Mouse (Mus musculus) neural tube, embryonic 13.5 days (tissue): ENCODE results near the gene Shisa7. TPM values are rescaled to one million over a fixed set of nuclear protein-coding genes. Genes with fewer than 3 reads are reported as not detected.
"Not testable (repeated sequence)": the region's sequence is repeated elsewhere in the genome, so short reads cannot be mapped to it uniquely, and the experiment has no call there.

ENCODE experiments used
- ATAC-seq: fragments of 200-750 bp; cut with Nextera tagmentation; 2 replicates; pipeline ENCODE4 v1.8.0; 2017; ENCODE audit warnings: low read depth, mild to moderate bottlenecking, moderate TSS enrichment, moderate library complexity
- H3K27ac ChIP-seq: fragments of 300-500 bp; sonication (generic); replicated peaks from 2 replicates; pipeline ENCODE4 v1.5.1; 2015; ENCODE audit warnings: moderate library complexity, mild to moderate bottlenecking, inconsistent platforms
- H3K27me3 ChIP-seq: fragments of 300-500 bp; sonication (generic); 2 replicates; pipeline ENCODE4 v1.6.1; 2015; ENCODE audit warnings: mild to moderate bottlenecking, inconsistent platforms
- H3K36me3 ChIP-seq: fragments of 300-500 bp; sonication (generic); 2 replicates; pipeline ENCODE4 v1.6.1; 2015; ENCODE audit warnings: mild to moderate bottlenecking, inconsistent platforms
- H3K4me1 ChIP-seq: fragments of 300-500 bp; sonication (generic); replicated peaks from 2 replicates; pipeline ENCODE4 v1.6.1; 2015; ENCODE audit warnings: inconsistent platforms
- H3K4me2 ChIP-seq: fragments of 300-500 bp; sonication (generic); 2 replicates; pipeline ENCODE4 v1.6.1; 2015; ENCODE audit warnings: inconsistent platforms, mild to moderate bottlenecking, moderate library complexity
- H3K4me3 ChIP-seq: fragments of 300-500 bp; sonication (generic); 2 replicates; pipeline ENCODE4 v1.5.1; 2015; ENCODE audit warnings: mild to moderate bottlenecking, inconsistent platforms
- H3K9ac ChIP-seq: fragments of 300-500 bp; sonication (generic); 2 replicates; pipeline ENCODE4 v1.6.1; 2015; ENCODE audit warnings: moderate library complexity, mild to moderate bottlenecking, inconsistent platforms
- H3K9me3 ChIP-seq: fragments of 300-500 bp; sonication (generic); 2 replicates; pipeline ENCODE4 v1.6.1; 2016; ENCODE audit warnings: inconsistent platforms
- WGBS: fragments of 180-500 bp; shearing (Covaris S2); methylation state at CpG from one replicate; pipeline ENCODE4 v1.1.7; 2015; 5-methylcytosine and 5-hydroxymethylcytosine counted together
- polyA plus RNA-seq: library from polyadenylated mRNA; unstranded; fragments of >200 nt; fragmentation: Nextera tagmentation; extraction: Ambion mirVana; gene quantifications from 2 replicates; pipeline ENCODE4 v1.2.1, GENCODE M21; 2015

The Shisa7 gene
- polyA plus RNA-seq, 1 experiment from 2014 or later, result 9.7 TPM

DNA sequence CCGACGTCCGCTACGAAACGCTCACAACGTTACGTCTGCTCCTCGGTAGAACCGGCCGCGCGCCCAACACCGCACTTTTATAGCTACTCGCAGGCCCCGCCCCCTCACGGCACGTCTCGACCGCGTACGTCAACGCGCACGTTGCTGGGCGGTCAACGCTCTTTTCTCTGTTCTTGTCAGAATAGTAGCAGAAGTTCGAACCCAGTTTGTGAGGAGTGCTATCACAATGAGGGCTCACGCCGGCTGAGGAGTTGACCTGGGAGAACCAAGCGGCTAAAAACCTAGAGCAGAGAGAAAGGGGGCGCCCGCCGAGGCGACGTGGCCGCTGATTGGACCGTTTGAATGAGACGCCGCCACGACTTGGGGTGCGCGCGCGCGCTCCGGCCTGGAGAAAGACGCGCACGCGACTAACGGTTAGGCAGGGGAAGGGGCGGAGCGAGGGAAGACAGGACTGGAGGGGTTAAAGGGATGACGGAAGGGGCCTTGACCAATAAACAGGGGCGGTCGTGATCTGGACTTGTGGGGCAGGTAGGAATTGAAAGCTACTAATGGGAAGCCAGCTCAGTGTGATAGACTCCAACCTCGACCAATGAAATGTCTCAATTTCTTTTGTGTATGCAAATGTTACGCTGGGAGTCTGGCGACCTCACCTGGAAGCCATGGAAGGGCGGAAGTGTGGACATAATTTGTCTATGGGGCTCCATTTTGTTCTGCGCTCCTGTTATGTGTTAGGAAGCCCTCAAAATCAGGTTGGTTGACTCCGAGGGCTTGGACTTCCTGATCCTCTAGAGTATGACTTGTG is 32.0 kb downstream of the Shisa7 start, which contains the start of gene Ube2s:
Gene Ube2s (minus strand): TSS at position 288 of the 802 bp plus-strand sequence.
- Histone ChIP-seq H3K36me3 (peaks cover 23% of the 10 kb centered on the region), H3K4me2 (peak within 1 kb of the TSS; percentile 74), H3K4me1 (peaks cover 35% of the 10 kb centered on the region), H3K27ac (peak within 1 kb of the TSS; percentile 97), H3K27me3 (no peaks in the 10 kb centered on the region), H3K9ac (peak within 1 kb of the TSS; percentile 89), H3K9me3 (no peaks in the 10 kb centered on the region), H3K4me3 (peak within 1 kb of the TSS; percentile 78)
- WGBS, result under 1% methylated on average over 62 of the region's 62 CpGs
- ATAC-seq, result peak; percentile 99

DNA sequence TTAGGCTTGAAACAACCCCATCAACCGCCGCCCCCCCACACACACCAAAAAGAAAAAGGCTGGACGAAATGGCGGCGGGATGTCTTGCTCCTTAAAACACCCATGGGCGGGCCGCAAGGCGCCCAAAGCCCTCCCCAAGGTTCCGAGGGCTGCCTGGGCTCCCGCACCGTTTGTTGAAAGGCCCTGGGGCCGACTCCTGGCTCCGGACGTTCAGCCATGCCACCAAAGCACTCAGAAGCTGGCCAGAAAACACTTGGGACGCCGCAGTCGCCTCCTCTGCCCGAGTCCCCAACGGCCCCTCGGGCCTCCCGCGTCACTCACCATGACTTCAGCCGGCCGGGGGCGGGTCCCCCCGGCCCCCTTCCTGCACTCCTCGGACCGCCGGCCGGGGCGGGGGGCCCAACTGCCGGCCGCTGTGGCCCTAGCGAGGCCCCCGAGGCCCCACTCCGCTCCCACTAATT is 32.6 kb downstream of the Shisa7 start:
- Histone ChIP-seq H3K36me3 (peaks cover 29% of the 10 kb centered on the region), H3K9me3 (no peaks in the 10 kb centered on the region), H3K4me2 (peak overlapping the region; percentile 74), H3K9ac (peak overlapping the region; percentile 89), H3K4me3 (peak overlapping the region; percentile 78), H3K27me3 (no peaks in the 10 kb centered on the region), H3K27ac (peak overlapping the region; percentile 97), H3K4me1 (peaks cover 35% of the 10 kb centered on the region)
- 4% methylated on average over 30 of the region's 36 CpGs for WGBS
- ATAC-seq, result no peak; the same call in 1 of the 2 replicates

DNA sequence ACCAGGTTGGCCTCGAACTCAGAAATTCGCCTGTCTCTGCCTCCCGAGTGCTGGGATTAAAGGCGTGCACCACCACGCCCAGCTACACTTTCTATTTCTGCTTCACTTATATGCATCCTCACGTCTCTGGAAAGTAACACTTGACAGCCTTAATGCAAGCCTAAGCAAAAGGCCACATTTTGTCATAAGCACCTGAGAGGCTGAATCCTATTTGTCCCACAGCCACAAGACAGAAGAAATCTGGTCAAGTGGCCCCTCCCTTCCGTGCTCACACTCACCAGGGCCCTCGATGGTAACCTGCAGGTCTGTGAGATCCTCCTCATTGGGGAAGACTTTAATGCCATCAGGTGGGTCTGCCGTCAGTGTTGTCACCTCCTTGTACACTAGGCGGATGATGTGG is 33.4 kb downstream of the Shisa7 start:
- H3K27ac ChIP-seq, H3K27me3 ChIP-seq, ATAC-seq, H3K9me3 ChIP-seq: not testable (repeated sequence)
- Histone ChIP-seq H3K4me2 (peak overlapping the region; percentile 74), H3K4me1 (peaks cover 35% of the 10 kb centered on the region), H3K36me3 (peaks cover 37% of the 10 kb centered on the region), H3K9ac (peak overlapping the region; percentile 89), H3K4me3 (peak overlapping the region; percentile 78)
- 44% methylated on average over 10 of the region's 10 CpGs for WGBS

DNA sequence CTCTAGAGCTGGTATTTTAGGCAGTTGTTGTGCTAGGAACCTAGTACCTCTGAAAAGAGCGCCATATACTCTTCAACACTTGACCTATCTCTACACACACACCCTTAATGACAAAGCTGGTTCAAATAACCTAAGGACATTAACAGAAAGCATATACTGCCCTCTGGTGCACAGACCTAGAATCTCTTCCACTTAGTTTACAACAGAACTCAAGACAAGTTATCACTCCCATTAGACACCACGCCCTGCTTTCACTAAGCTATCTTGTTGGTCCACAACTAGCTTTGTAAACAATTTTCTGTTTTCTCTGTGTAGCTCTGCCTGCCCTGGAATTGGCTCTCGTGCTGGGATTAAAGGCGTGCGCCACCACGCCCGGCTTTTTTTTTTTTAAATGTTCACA is 37.8 kb downstream of the Shisa7 start:
- H3K9me3 ChIP-seq, result no peaks in the 10 kb centered on the region
- ATAC-seq, result no peak
- WGBS, result 91% methylated on average over 7 of the region's 7 CpGs
- no peak overlapping the region for H3K4me3 ChIP-seq
- H3K4me1 ChIP-seq, result peaks cover 27% of the 10 kb centered on the region
- H3K27ac ChIP-seq, result no peak overlapping the region
- no peak overlapping the region for H3K9ac ChIP-seq
- H3K27me3 ChIP-seq, result no peaks in the 10 kb centered on the region
- peaks cover 54% of the 10 kb centered on the region for H3K36me3 ChIP-seq
- no peak overlapping the region for H3K4me2 ChIP-seq

DNA sequence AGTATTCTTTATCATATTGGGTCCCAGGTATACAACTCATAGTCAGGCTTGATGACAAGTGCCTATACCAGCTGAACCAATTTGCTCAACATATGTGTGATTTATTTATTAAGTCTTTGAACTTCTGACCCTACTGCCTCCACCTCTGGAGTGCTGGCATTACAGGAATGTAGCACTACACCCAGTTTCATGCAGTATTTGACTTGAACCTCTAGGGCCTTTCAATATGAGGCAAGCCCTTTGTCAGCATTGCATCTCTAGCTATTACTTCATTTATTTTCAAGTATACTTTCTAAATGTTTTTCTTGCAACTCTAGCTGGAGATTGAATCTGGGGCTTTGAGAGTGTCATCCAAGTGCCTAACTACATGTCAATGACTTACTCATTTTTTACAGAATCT is 42.2 kb downstream of the Shisa7 start:
- no peaks in the 10 kb centered on the region for H3K27me3 ChIP-seq
- peaks cover 41% of the 10 kb centered on the region for H3K36me3 ChIP-seq
- H3K9me3 ChIP-seq, result no peaks in the 10 kb centered on the region
- H3K27ac ChIP-seq, result no peak overlapping the region
- no peak overlapping the region for H3K9ac ChIP-seq
- no peak for ATAC-seq
- no peak overlapping the region for H3K4me2 ChIP-seq
- no peak overlapping the region for H3K4me3 ChIP-seq
- no peaks in the 10 kb centered on the region for H3K4me1 ChIP-seq

DNA sequence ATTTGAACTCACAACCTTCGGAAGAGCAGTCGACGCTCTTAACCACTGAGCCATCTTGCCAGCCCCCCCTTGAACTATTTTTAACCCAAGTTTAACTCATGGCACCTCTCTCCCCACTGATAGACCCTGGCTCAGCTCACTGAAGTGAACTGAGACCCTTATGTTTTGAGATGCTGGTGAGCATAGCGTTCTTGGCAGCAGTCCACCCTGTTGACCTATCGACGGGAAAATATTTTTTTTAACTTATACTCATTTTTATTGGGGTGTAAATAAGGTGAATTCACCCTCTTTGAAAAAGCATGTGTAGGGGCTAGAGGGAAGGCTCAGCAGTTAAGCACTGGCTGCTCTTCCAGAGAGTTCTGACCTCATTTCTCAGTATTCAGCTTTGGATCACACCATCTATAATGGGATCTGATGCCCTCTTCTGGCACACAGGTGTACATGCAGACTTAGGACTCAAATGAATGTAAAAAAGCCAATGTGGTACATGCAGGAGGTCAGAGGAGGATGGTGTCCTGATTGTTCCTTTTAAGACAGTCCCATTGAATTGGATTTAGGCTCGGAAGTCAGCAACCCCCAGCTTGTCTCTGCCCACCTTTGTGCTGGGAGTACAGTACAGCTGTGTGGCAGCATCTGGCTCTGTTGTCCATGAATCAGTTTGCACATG is 48.6 kb downstream of the Shisa7 start:
- Histone ChIP-seq H3K4me2 (no peak overlapping the region), H3K27me3 (0 out of 2 replicates have a peak, but pooled peaks cover under 1% of the 10 kb centered on the region), H3K4me1 (peaks cover 19% of the 10 kb centered on the region), H3K27ac (no peak overlapping the region), H3K4me3 (no peak overlapping the region), H3K9me3 (no peaks in the 10 kb centered on the region), H3K36me3 (peaks cover 50% of the 10 kb centered on the region), H3K9ac (no peak overlapping the region)
- WGBS, result 76% methylated on average over 7 of the region's 7 CpGs
- ATAC-seq, result no peak

DNA sequence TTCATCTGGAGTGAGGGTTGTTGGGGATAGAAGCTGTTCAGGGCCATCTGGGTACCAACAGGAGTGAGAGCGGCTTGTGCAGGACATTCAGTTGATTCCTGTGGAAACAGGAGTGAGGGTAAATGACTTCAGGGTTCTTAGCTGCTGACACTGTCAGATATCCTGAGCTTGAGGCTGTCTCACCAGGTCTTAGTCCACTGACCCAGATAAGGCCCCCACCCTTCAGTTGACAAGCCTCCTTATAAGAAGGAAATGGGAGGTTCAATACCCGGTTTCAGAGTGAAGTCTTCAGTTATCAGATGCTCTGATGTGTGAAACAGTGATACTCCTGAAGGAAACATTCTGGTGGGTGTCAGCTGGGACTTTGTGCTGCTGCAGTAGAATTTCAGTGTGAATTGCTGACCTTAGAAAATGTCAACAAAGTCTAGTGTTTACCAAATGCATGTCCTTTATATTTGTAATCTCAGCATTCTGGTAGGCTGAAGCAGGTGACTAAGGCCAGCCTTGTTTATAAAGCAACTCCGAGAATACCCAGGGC is 49.8 kb downstream of the Shisa7 start:
- no peaks in the 10 kb centered on the region for H3K9me3 ChIP-seq
- H3K9ac ChIP-seq, result 0 out of 2 replicates have a peak overlapping the region, but pooled peaks have one; percentile 85
- peaks cover 50% of the 10 kb centered on the region for H3K36me3 ChIP-seq
- WGBS, result 86% methylated on average over 3 of the region's 3 CpGs
- ATAC-seq, result no peak
- H3K4me1 ChIP-seq, result peaks cover 19% of the 10 kb centered on the region
- 0 out of 2 replicates have a peak overlapping the region, but pooled peaks have one; percentile 59 for H3K4me3 ChIP-seq
- no peak overlapping the region; the same call in 1 of the 2 replicates for H3K4me2 ChIP-seq
- no peak overlapping the region for H3K27ac ChIP-seq
- H3K27me3 ChIP-seq, result peaks cover 9% of the 10 kb centered on the region

DNA sequence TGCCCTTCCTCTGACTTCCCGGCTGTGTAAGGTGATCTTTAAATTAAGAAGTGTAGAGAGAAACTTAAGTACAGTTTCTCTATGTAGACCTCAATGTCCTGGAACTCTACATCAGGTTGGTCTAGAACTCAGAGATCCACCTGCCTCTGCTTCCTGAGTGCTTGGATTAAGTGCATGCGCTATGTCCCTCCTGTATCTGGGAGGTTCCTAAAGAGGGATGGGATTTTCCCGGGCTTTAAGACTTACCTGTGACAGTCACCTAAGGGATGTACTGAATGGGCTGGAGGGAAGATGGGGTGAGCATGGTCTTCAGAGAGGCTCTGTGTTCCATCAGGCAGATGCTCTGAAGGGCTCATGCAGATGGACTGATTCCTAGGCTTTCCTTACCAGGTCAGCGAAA is 50.8 kb downstream of the Shisa7 start:
- H3K4me3 ChIP-seq, result peak overlapping the region; percentile 59
- H3K27ac ChIP-seq, result no peak overlapping the region
- no peak for ATAC-seq
- peaks cover 46% of the 10 kb centered on the region for H3K36me3 ChIP-seq
- peaks cover 25% of the 10 kb centered on the region for H3K4me1 ChIP-seq
- H3K4me2 ChIP-seq, result peak overlapping the region; percentile 90
- H3K27me3 ChIP-seq, result peaks cover 13% of the 10 kb centered on the region
- WGBS, result 52% methylated on average over 4 of the region's 4 CpGs
- peak overlapping the region; percentile 85 for H3K9ac ChIP-seq
- H3K9me3 ChIP-seq, result no peaks in the 10 kb centered on the region

DNA sequence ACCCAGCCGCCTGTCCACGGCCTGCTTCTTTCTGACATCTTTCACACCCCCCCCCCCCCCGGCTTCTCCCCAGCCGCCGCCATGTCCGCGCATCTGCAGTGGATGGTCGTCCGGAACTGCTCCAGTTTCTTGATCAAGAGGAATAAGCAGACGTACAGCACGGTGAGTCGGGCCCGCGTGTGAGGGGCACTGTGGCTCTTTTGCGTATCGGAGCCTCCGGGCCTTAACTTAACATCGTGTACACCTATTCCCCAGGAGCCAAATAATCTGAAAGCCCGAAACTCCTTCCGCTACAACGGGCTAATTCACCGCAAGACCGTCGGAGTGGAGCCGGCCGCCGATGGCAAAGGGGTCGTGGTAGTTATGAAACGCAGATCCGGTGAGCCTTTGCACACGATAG is 51.2 kb downstream of the Shisa7 start:
- under 1% methylated on average over 31 of the region's 31 CpGs for WGBS
- Histone ChIP-seq H3K27me3 (peaks cover 17% of the 10 kb centered on the region), H3K4me1 (peaks cover 30% of the 10 kb centered on the region), H3K36me3 (peaks cover 44% of the 10 kb centered on the region), H3K4me3 (peak overlapping the region; percentile 59), H3K27ac (peak overlapping the region; percentile 86), H3K9ac (peak overlapping the region; percentile 85), H3K4me2 (peak overlapping the region; percentile 90)
- ATAC-seq, H3K9me3 ChIP-seq: not testable (repeated sequence)

DNA sequence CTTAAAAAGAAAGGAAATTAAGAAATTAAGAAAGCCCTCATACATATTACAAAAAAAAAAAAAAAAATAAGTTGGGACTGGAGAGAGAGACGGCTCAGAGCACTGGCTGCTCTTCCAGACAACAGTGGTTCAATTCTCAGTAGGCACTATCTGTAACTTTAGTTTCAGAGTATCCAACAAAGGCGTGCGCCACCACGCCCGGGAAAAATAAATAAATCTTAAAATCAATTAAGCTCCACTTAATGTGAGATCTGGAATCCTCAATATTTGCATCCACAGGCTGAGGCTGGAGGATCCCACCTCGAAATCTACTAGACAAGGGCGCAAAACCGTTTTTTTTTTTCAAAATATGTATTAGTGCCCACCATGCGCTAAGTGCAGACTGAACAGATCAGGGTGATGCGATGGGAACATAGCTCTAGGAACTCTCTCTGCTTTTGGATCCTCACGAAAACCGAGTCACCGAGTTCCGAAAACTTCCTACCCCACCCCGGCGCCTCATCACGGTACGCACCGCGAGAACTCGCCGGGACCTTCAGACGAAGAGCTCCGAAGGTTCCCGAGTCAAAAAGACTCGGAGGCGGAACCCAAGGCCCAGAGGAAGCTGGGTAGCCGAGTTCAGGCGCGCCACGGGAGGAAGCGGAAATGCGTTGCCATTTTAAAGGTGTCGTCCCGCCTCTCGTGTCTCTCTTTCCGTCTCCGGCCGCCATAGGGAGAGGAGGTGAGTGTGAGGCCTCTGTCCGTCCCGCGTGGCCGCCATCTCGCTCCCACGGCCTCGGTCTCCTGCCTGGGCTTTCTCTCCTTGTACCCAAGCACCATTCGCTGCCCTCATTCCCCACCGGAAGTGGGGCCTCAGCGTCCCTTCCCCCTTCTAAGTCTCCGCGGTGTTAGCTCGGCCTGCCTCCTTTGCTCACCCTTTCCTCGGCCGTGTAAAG is 52.0 kb downstream of the Shisa7 start, which contains the start of gene Rpl28:
Gene Rpl28 (plus strand): TSS at position 597 of the 935 bp plus-strand sequence.
- peak within 1 kb of the TSS; percentile 85 for H3K9ac ChIP-seq
- H3K36me3 ChIP-seq, result peaks cover 40% of the 10 kb centered on the region
- peak within 1 kb of the TSS; percentile 86 for H3K27ac ChIP-seq
- H3K4me2 ChIP-seq, result peak within 1 kb of the TSS; percentile 90
- H3K9me3 ChIP-seq, result no peaks in the 10 kb centered on the region
- peaks cover 30% of the 10 kb centered on the region for H3K4me1 ChIP-seq
- ATAC-seq, result peak; percentile 89
- 2% methylated on average over 54 of the region's 54 CpGs for WGBS
- H3K4me3 ChIP-seq, result peak within 1 kb of the TSS; percentile 59
- peaks cover 21% of the 10 kb centered on the region for H3K27me3 ChIP-seq

DNA sequence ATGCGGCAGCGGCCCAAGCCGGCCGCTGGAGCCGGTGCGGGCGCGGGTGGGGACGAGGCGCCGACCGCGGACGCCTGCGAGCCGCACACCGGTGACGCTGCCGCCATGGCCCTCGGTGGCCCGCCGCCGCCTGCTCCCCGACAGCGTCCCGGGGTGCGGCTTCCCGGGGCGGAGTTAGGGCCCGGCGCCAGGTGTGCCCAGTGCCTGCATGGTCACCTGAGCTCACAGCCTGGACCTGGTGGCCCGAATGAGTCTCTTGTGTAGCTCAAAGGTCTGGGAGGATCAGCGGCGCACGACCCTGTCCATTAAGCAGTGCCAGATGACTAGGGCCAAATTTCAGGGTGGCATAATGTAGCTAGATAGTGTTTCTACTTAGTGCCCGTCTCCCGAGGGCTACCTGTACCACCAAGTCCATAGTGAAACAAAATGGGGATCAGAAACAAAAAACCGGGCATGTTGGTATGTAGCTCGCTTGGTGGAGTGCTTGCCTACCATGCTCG is 55.0 kb downstream of the Shisa7 start, which contains the start of gene Tmem238:
Gene Tmem238 (minus strand): TSS at position 221 of the 500 bp plus-strand sequence.
- Histone ChIP-seq H3K36me3 (peaks cover 9% of the 10 kb centered on the region), H3K27me3 (peaks cover 25% of the 10 kb centered on the region), H3K9ac (peak within 1 kb of the TSS; percentile 84), H3K27ac (peak within 1 kb of the TSS; percentile 56; the same call in 1 of the 2 replicates), H3K9me3 (no peaks in the 10 kb centered on the region), H3K4me3 (peak within 1 kb of the TSS; percentile 56), H3K4me2 (peak within 1 kb of the TSS; percentile 89), H3K4me1 (peaks cover 26% of the 10 kb centered on the region)
- ATAC-seq, result 0 out of 2 replicates have a peak, but pooled peaks have one; percentile 3
- 9% methylated on average over 40 of the region's 40 CpGs for WGBS
